Mouse (Mus musculus) liver, embryonic 14.5 days (tissue): Measurements from ENCODE around the gene Zfp57. TPM values are rescaled to one million over a fixed set of nuclear protein-coding genes. Genes with fewer than 3 reads are reported as not detected.
A peak's percentile ranks its signal among the peaks of the same experiment; 100 is the strongest.

Experiments used
- ATAC-seq: fragments of 200-750 bp; cut with Nextera tagmentation; 2 replicates; pipeline ENCODE4 v1.8.0; 2017; ENCODE audit warnings: moderate number of reproducible peaks, mild to moderate bottlenecking, moderate library complexity; ENCODE audit not compliant: insufficient read depth
- DNase-seq, 3 experiments: peaks; one replicate each; pipeline ENCODE4 v3.0.0-alpha.2; 2012 to 2013; ENCODE audit warnings: low read depth in 3 of 3, low spot score in 3 of 3
- H3K27ac ChIP-seq: fragments of 300-500 bp; sonication (generic); 2 replicates; pipeline ENCODE4 v1.5.1; 2014; ENCODE audit warnings: moderate library complexity, mild to moderate bottlenecking, control low read depth, inconsistent platforms
- H3K27me3 ChIP-seq: fragments of 300-500 bp; sonication (generic); 2 replicates; pipeline ENCODE4 v1.6.1; 2014; ENCODE audit warnings: mild to moderate bottlenecking, low read length, moderate library complexity; ENCODE audit not compliant: control insufficient read depth, insufficient read depth
- H3K36me3 ChIP-seq: fragments of 300-500 bp; sonication (generic); replicated peaks from 2 replicates; pipeline ENCODE4 v1.6.1; 2014; ENCODE audit warnings: low read depth; ENCODE audit not compliant: control insufficient read depth, insufficient read depth
- H3K4me1 ChIP-seq, 2 experiments: fragments of 200-500 bp in 1 of 2; fragments of 300-500 bp in 1 of 2; sonication (generic) in 1 of 2; replicated peaks; 2 replicates each; pipeline ENCODE4 v1.6.1; 2012 to 2014; ENCODE audit warnings: antibody characterized with exemption in 1 of 2, inconsistent platforms in 1 of 2, low read length in 1 of 2; ENCODE audit not compliant: control insufficient read depth in 2 of 2, insufficient read depth in 2 of 2
- H3K4me2 ChIP-seq: fragments of 300-500 bp; sonication (generic); 2 replicates; pipeline ENCODE4 v1.6.1; 2014; ENCODE audit warnings: low read depth, mild to moderate bottlenecking, control low read depth, moderate library complexity
- H3K4me3 ChIP-seq, 2 experiments: fragments of 200-500 bp in 1 of 2; fragments of 300-500 bp in 1 of 2; sonication (generic) in 1 of 2; 2 replicates each; pipeline ENCODE4 v1.5.1; 2012 to 2014; ENCODE audit warnings: low read depth in 2 of 2, low read length in 2 of 2, mild to moderate bottlenecking in 2 of 2, control low read depth in 1 of 2, inconsistent platforms in 1 of 2, moderate library complexity in 1 of 2; ENCODE audit not compliant: insufficient read depth in 1 of 2
- H3K9ac ChIP-seq: fragments of 300-500 bp; sonication (generic); replicated peaks from 2 replicates; pipeline ENCODE4 v1.6.1; 2014; ENCODE audit warnings: mild to moderate bottlenecking, control low read depth, moderate library complexity
- H3K9me3 ChIP-seq: fragments of 300-500 bp; sonication (generic); 2 replicates; pipeline ENCODE4 v1.6.1; 2016; ENCODE audit warnings: low read length, mixed read lengths; ENCODE audit not compliant: control insufficient read depth
- CTCF ChIP-seq: IDR thresholded peaks from 2 replicates; pipeline ENCODE4 v1.5.1; 2016; ENCODE audit warnings: antibody characterized with exemption, low read depth, control low read depth
- EP300 ChIP-seq: IDR thresholded peaks from 2 replicates; pipeline ENCODE4 v1.6.1; 2016; ENCODE audit warnings: antibody characterized with exemption, low read depth
- WGBS: fragments of 180-500 bp; shearing (Covaris S2); extraction: QIAGEN DNeasy Blood & Tissue Kit; methylation state at CpG from one replicate; pipeline ENCODE4 v1.1.7; 2014; ENCODE audit not compliant: insufficient replicate concordance; 5-methylcytosine and 5-hydroxymethylcytosine counted together
- polyA plus RNA-seq, 2 experiments: library from polyadenylated mRNA; depleted of rRNA in 1 of 2; stranded (reverse) in 1 of 2; unstranded in 1 of 2; fragments of >200 nt; fragmentation: Nextera tagmentation in 1 of 2; extraction: Ambion mirVana in 1 of 2; gene quantifications; 2 replicates each; pipeline versions ENCODE4 v1.2.1 to v1.2.3; 2012 to 2014

Zfp57 gene
- polyA plus RNA-seq, 2 experiments, result 2.2 to 3.3 TPM

DNA sequence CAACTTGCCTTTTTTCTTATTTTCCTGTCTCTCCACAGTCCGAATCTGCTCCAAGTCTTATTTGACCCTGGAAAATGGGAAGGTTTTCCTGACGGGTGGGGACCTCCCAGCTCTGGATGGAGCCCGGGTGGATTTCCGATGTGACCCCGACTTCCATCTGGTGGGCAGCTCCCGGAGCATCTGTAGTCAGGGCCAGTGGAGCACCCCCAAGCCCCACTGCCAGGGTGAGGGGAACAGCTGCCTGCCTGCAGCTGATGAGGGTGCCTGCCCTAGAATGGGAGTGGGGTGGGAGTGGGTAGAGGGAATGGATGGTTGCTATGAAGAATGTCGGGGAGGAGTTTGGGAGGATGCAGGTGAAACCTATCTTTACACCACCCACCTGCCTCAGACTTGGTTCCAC is 47.4 kb downstream of the Zfp57 start:
- Histone ChIP-seq H3K27me3 (peaks cover 70% of the 10 kb centered on the region), H3K27ac (no peak overlapping the region), H3K9me3 (no peaks in the 10 kb centered on the region), H3K36me3 (no peaks in the 10 kb centered on the region), H3K4me2 (no peak overlapping the region), H3K4me3 (no peak overlapping the region), H3K9ac (no peak overlapping the region), H3K4me1 (0 out of 4 replicates have a peak, but pooled peaks cover 0 to 2% of the 10 kb centered on the region in 2 experiments)
- DNase-seq, result no peak
- no peak for ATAC-seq
- TF ChIP-seq CTCF, result no peak
- TF ChIP-seq EP300, result no peak
- 43% methylated on average over 7 of the region's 7 CpGs for WGBS

DNA sequence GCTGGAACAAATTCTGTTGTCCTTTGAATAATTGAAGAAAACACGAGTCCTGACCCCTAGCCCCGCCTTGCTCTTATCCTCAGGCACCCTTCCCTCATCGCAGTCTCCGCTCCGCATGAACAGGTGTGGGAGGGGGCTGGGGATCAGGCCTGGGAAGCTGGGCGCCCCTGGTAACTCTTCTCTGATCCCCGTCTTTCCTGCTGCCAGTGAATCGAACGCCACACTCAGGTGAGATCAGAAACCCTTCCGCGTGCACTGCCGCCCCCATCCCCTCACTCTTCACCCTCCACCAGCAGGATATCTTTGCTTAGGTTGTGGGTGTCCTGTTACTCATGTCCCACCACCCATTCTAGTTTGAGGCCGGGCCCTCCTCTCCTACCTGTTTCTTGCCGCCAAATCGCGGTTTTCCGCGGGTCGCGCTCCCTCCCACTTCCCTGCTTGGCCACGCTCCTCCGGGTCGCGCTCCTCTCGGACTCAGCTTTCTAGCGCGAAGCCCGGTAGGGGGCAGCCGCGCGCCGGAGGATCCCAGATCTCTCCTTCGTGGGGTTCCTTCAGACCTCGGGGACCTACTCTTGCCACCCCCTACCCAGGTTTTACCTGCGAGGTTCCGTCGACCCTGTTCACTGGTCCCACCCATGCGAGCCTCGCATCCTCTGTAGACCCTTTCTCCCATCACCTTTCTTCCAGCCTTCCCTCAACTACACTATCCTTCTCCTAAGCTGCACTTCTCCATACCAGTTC is 48.8 kb downstream of the Zfp57 start:
- Histone ChIP-seq H3K9ac (no peak overlapping the region), H3K27ac (no peak overlapping the region), H3K4me2 (peak overlapping the region; percentile 48), H3K9me3 (no peaks in the 10 kb centered on the region), H3K4me3 (no peak overlapping the region), H3K4me1 (0 out of 4 replicates have a peak, but pooled peaks cover 0 to 2% of the 10 kb centered on the region in 2 experiments), H3K27me3 (peaks cover 65% of the 10 kb centered on the region), H3K36me3 (no peaks in the 10 kb centered on the region)
- TF ChIP-seq CTCF (peak; percentile 56), EP300 (no peak)
- 5% methylated on average over 39 of the region's 39 CpGs for WGBS
- DNase-seq (no peak), ATAC-seq (no peak)

DNA sequence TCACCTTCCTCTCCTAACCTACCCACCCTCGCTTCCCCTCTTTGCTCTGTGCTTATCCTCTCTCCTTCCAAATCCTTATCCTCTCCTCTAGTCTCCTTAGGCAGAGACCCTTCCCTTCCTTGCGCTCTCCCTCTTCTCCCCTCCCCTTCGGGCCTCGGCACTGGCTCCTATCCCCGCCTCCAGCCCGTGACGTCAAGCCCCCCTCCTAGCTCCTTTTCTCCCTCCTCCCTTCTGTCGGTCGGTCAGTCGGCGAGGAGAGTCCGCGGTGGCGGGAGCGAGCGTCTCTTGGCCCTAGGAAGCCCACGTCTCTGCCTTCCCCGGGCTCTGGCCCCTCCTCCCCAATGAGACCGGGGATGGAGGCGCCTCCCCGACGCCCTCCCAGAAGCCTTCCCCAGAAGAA is 49.4 kb downstream of the Zfp57 start:
- H3K27ac ChIP-seq, result no peak overlapping the region
- H3K36me3 ChIP-seq, result no peaks in the 10 kb centered on the region
- H3K4me3 ChIP-seq, result peak overlapping the region in 1 of 2 experiments; percentile 40; a peak in 2 of 4 replicates
- no peak for TF ChIP-seq CTCF
- no peak for TF ChIP-seq EP300
- 2% methylated on average over 21 of the region's 22 CpGs for whole genome bisulfite sequencing
- ATAC-seq (no peak), DNase-seq (no peak)
- no peak overlapping the region for H3K9ac ChIP-seq
- peak overlapping the region; percentile 48 for H3K4me2 ChIP-seq
- H3K4me1 ChIP-seq, result 0 out of 4 replicates have a peak, but pooled peaks cover 0 to 2% of the 10 kb centered on the region in 2 experiments
- no peaks in the 10 kb centered on the region for H3K9me3 ChIP-seq
- H3K27me3 ChIP-seq, result peaks cover 58% of the 10 kb centered on the region

DNA sequence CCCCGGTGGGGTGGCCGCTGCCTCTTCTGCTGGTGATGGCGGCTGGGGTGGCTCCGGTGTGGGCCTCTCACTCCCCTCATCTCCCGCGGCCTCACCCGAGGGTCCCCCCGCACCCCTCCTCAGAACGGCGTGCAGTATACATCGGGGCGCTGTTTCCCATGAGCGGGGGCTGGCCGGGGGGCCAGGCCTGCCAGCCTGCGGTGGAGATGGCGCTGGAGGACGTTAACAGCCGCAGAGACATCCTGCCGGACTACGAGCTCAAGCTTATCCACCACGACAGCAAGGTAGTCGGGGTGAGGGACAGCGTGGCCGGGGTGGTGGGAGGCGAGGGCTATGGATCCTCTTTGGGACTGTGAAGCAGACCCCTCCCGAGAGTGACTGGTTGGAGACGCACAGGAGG is 49.9 kb downstream of the Zfp57 start:
- Histone ChIP-seq H3K27ac (no peak overlapping the region), H3K9me3 (no peaks in the 10 kb centered on the region), H3K9ac (no peak overlapping the region), H3K27me3 (peaks cover 54% of the 10 kb centered on the region), H3K4me1 (0 out of 4 replicates have a peak, but pooled peaks cover 0 to 2% of the 10 kb centered on the region in 2 experiments), H3K4me3 (peak overlapping the region in 1 of 2 experiments; percentile 40; a peak in 2 of 4 replicates), H3K4me2 (peak overlapping the region; percentile 48), H3K36me3 (no peaks in the 10 kb centered on the region)
- no peak for DNase-seq
- TF ChIP-seq EP300, result no peak
- TF ChIP-seq CTCF, result no peak
- no peak for ATAC-seq
- WGBS, result 5% methylated on average over 25 of the region's 27 CpGs

DNA sequence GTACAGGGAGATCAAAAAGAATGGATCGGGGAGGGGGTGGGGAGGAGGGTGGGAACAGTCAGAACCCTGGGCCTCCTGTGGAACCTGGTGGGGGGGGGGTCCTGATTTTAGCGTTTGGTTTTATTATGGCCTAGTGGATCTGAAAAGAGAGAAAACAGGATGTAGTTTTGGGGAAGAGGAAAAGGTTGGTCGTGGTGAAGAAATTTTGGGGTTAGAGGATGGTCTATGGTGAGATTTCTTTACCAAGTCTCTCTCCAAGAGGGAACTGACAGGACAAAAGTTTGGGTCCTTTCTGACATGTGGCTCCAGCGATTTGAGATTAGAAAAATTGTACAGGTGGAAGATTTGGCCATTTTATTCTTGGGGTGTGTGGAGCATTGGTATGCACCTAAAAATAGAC is 50.8 kb downstream of the Zfp57 start:
- ATAC-seq, result no peak
- TF ChIP-seq CTCF (no peak), EP300 (no peak)
- peaks cover 45% of the 10 kb centered on the region for H3K27me3 ChIP-seq
- no peaks in the 10 kb centered on the region for H3K36me3 ChIP-seq
- no peak for DNase-seq
- H3K4me2 ChIP-seq, result no peak overlapping the region
- 0 out of 4 replicates have a peak, but pooled peaks cover 0 to 2% of the 10 kb centered on the region in 2 experiments for H3K4me1 ChIP-seq
- WGBS, result 18% methylated on average over 4 of the region's 4 CpGs
- H3K9ac ChIP-seq, result no peak overlapping the region
- H3K9me3 ChIP-seq, result no peaks in the 10 kb centered on the region
- H3K4me3 ChIP-seq, result no peak overlapping the region
- no peak overlapping the region for H3K27ac ChIP-seq
